Mouse (Mus musculus): ENCODE results near the gene Galntl6. TPM values are rescaled to one million over a fixed set of nuclear protein-coding genes. Genes with fewer than 3 reads are reported as not detected.

Gene Galntl6
- polyA plus RNA-seq, 1 experiment from 2014 or later: 0.21 TPM

GRCm38 (mm10) chr8:58217885-58218284, 694.6 kb downstream of the Galntl6 start:
- H3K9me3 ChIP-seq (replicated peaks; ENCODE audit: control insufficient read depth, low read length): no peaks in the 10 kb centered on the region
- H3K4me3 ChIP-seq (ENCODE audit: low read depth, low read length): no peak overlapping the region
- H3K36me3 ChIP-seq (ENCODE audit: control insufficient read depth, insufficient read depth, low read length): no peaks in the 10 kb centered on the region
- H3K9ac ChIP-seq (ENCODE audit: low read depth, low read length): no peak overlapping the region
- no peak for ATAC-seq (replicated peaks; ENCODE audit: insufficient number of reproducible peaks, low FRiP score, low TSS enrichment)
- no peaks in the 10 kb centered on the region for H3K27me3 ChIP-seq (ENCODE audit: control insufficient read depth, insufficient read depth, low read length)
- no peak overlapping the region for H3K27ac ChIP-seq (ENCODE audit: low read depth, low read length)
- H3K4me2 ChIP-seq: no peak overlapping the region
- H3K4me1 ChIP-seq (ENCODE audit: control insufficient read depth, insufficient read depth, low read length): no peaks in the 10 kb centered on the region
- 64% methylated on average over 8 of the region's 8 CpGs for WGBS (ENCODE audit: insufficient replicate concordance)

GRCm38 (mm10) chr8:58189694-58190093, 722.7 kb downstream of the Galntl6 start:
- no peak for ATAC-seq (replicated peaks; ENCODE audit: insufficient number of reproducible peaks, low FRiP score, low TSS enrichment)
- no peaks in the 10 kb centered on the region for H3K9me3 ChIP-seq (replicated peaks; ENCODE audit: control insufficient read depth, low read length)
- H3K4me2 ChIP-seq: no peak overlapping the region
- 71% methylated on average over 1 of the region's 1 CpGs for WGBS (ENCODE audit: insufficient replicate concordance)
- no peak overlapping the region for H3K9ac ChIP-seq (ENCODE audit: low read depth, low read length)
- no peak overlapping the region for H3K27ac ChIP-seq (ENCODE audit: low read depth, low read length)
- H3K4me3 ChIP-seq (ENCODE audit: low read depth, low read length): no peak overlapping the region
- H3K36me3 ChIP-seq (ENCODE audit: control insufficient read depth, insufficient read depth, low read length): no peaks in the 10 kb centered on the region
- H3K4me1 ChIP-seq (ENCODE audit: control insufficient read depth, insufficient read depth, low read length): no peaks in the 10 kb centered on the region
- no peaks in the 10 kb centered on the region for H3K27me3 ChIP-seq (ENCODE audit: control insufficient read depth, insufficient read depth, low read length)

GRCm38 (mm10) chr8:58146961-58147360, 765.5 kb downstream of the Galntl6 start:
- H3K4me2 ChIP-seq: no peak overlapping the region
- no peak overlapping the region for H3K4me3 ChIP-seq (ENCODE audit: low read depth, low read length)
- ATAC-seq (replicated peaks; ENCODE audit: insufficient number of reproducible peaks, low FRiP score, low TSS enrichment): no peak
- 36% methylated on average over 1 of the region's 1 CpGs for WGBS (ENCODE audit: insufficient replicate concordance)
- no peaks in the 10 kb centered on the region for H3K9me3 ChIP-seq (replicated peaks; ENCODE audit: control insufficient read depth, low read length)
- H3K4me1 ChIP-seq (ENCODE audit: control insufficient read depth, insufficient read depth, low read length): no peaks in the 10 kb centered on the region
- no peaks in the 10 kb centered on the region for H3K36me3 ChIP-seq (ENCODE audit: control insufficient read depth, insufficient read depth, low read length)
- H3K27ac ChIP-seq (ENCODE audit: low read depth, low read length): no peak overlapping the region
- no peak overlapping the region for H3K9ac ChIP-seq (ENCODE audit: low read depth, low read length)
- no peaks in the 10 kb centered on the region for H3K27me3 ChIP-seq (ENCODE audit: control insufficient read depth, insufficient read depth, low read length)

GRCm38 (mm10) chr8:58086733-58087132, 825.7 kb downstream of the Galntl6 start:
- WGBS (ENCODE audit: insufficient replicate concordance): 77% methylated on average over 4 of the region's 4 CpGs
- no peak for ATAC-seq (replicated peaks; ENCODE audit: insufficient number of reproducible peaks, low FRiP score, low TSS enrichment)

GRCm38 (mm10) chr8:58084931-58085330, 827.5 kb downstream of the Galntl6 start:
- Histone ChIP-seq H3K36me3 (ENCODE audit: control insufficient read depth, insufficient read depth, low read length) (no peaks in the 10 kb centered on the region), H3K27ac (ENCODE audit: low read depth, low read length) (no peak overlapping the region), H3K9me3 (replicated peaks; ENCODE audit: control insufficient read depth, low read length) (no peaks in the 10 kb centered on the region), H3K4me2 (no peak overlapping the region), H3K4me1 (ENCODE audit: control insufficient read depth, insufficient read depth, low read length) (no peaks in the 10 kb centered on the region), H3K27me3 (ENCODE audit: control insufficient read depth, insufficient read depth, low read length) (no peaks in the 10 kb centered on the region), H3K9ac (ENCODE audit: low read depth, low read length) (no peak overlapping the region), H3K4me3 (ENCODE audit: low read depth, low read length) (no peak overlapping the region)
- 78% methylated on average over 6 of the region's 6 CpGs for WGBS (ENCODE audit: insufficient replicate concordance)
- no peak for ATAC-seq (replicated peaks; ENCODE audit: insufficient number of reproducible peaks, low FRiP score, low TSS enrichment)

More at GRCm38 (mm10) chr8:58086733-58087132, 825.7 kb downstream of the Galntl6 start:
- no peak overlapping the region for H3K9ac ChIP-seq (ENCODE audit: low read depth, low read length)
- no peaks in the 10 kb centered on the region for H3K4me1 ChIP-seq (ENCODE audit: control insufficient read depth, insufficient read depth, low read length)
- no peaks in the 10 kb centered on the region for H3K27me3 ChIP-seq (ENCODE audit: control insufficient read depth, insufficient read depth, low read length)
- no peaks in the 10 kb centered on the region for H3K9me3 ChIP-seq (replicated peaks; ENCODE audit: control insufficient read depth, low read length)
- no peak overlapping the region for H3K4me3 ChIP-seq (ENCODE audit: low read depth, low read length)
- no peak overlapping the region for H3K4me2 ChIP-seq
- no peaks in the 10 kb centered on the region for H3K36me3 ChIP-seq (ENCODE audit: control insufficient read depth, insufficient read depth, low read length)
- no peak overlapping the region for H3K27ac ChIP-seq (ENCODE audit: low read depth, low read length)

- Histone ChIP-seq H3K4me2 (no peak overlapping the region), H3K9ac (ENCODE audit: low read depth, low read length) (no peak overlapping the region), H3K9me3 (replicated peaks; ENCODE audit: control insufficient read depth, low read length) (no peaks in the 10 kb centered on the region), H3K36me3 (ENCODE audit: control insufficient read depth, insufficient read depth, low read length) (no peaks in the 10 kb centered on the region), H3K4me3 (ENCODE audit: low read depth, low read length) (no peak overlapping the region), H3K4me1 (ENCODE audit: control insufficient read depth, insufficient read depth, low read length) (no peaks in the 10 kb centered on the region), H3K27ac (ENCODE audit: low read depth, low read length) (no peak overlapping the region), H3K27me3 (ENCODE audit: control insufficient read depth, insufficient read depth, low read length) (no peaks in the 10 kb centered on the region)
- ATAC-seq (replicated peaks; ENCODE audit: insufficient number of reproducible peaks, low FRiP score, low TSS enrichment): no peak
- 77% methylated on average over 5 of the region's 5 CpGs for WGBS (ENCODE audit: insufficient replicate concordance)
These were observed 830.7 kb downstream of the Galntl6 start for GRCm38 (mm10) chr8:58081715-58082114.

GRCm38 (mm10) chr8:58074611-58075010, 837.8 kb downstream of the Galntl6 start:
- no peaks in the 10 kb centered on the region for H3K36me3 ChIP-seq (ENCODE audit: control insufficient read depth, insufficient read depth, low read length)
- H3K9ac ChIP-seq (ENCODE audit: low read depth, low read length): no peak overlapping the region
- H3K4me3 ChIP-seq (ENCODE audit: low read depth, low read length): no peak overlapping the region
- H3K27me3 ChIP-seq (ENCODE audit: control insufficient read depth, insufficient read depth, low read length): no peaks in the 10 kb centered on the region
- no peak overlapping the region for H3K27ac ChIP-seq (ENCODE audit: low read depth, low read length)
- ATAC-seq (replicated peaks; ENCODE audit: insufficient number of reproducible peaks, low FRiP score, low TSS enrichment): no peak
- 83% methylated on average over 4 of the region's 4 CpGs for WGBS (ENCODE audit: insufficient replicate concordance)
- H3K9me3 ChIP-seq (replicated peaks; ENCODE audit: control insufficient read depth, low read length): no peaks in the 10 kb centered on the region
- H3K4me1 ChIP-seq (ENCODE audit: control insufficient read depth, insufficient read depth, low read length): no peaks in the 10 kb centered on the region
- no peak overlapping the region for H3K4me2 ChIP-seq

- Histone ChIP-seq H3K27ac (ENCODE audit: low read depth, low read length) (no peak overlapping the region), H3K27me3 (ENCODE audit: control insufficient read depth, insufficient read depth, low read length) (no peaks in the 10 kb centered on the region), H3K4me1 (ENCODE audit: control insufficient read depth, insufficient read depth, low read length) (no peaks in the 10 kb centered on the region), H3K9me3 (replicated peaks; ENCODE audit: control insufficient read depth, low read length) (no peaks in the 10 kb centered on the region), H3K9ac (ENCODE audit: low read depth, low read length) (no peak overlapping the region), H3K4me2 (no peak overlapping the region), H3K36me3 (ENCODE audit: control insufficient read depth, insufficient read depth, low read length) (no peaks in the 10 kb centered on the region), H3K4me3 (ENCODE audit: low read depth, low read length) (no peak overlapping the region)
- WGBS (ENCODE audit: insufficient replicate concordance): 75% methylated on average over 1 of the region's 1 CpGs
- no peak for ATAC-seq (replicated peaks; ENCODE audit: insufficient number of reproducible peaks, low FRiP score, low TSS enrichment)
These were observed 838.7 kb downstream of the Galntl6 start for GRCm38 (mm10) chr8:58073733-58074132.

GRCm38 (mm10) chr8:58032271-58032670, 880.2 kb downstream of the Galntl6 start:
- Histone ChIP-seq H3K9ac (ENCODE audit: low read depth, low read length) (no peak overlapping the region), H3K4me1 (ENCODE audit: control insufficient read depth, insufficient read depth, low read length) (no peaks in the 10 kb centered on the region), H3K27ac (ENCODE audit: low read depth, low read length) (no peak overlapping the region), H3K27me3 (ENCODE audit: control insufficient read depth, insufficient read depth, low read length) (no peaks in the 10 kb centered on the region), H3K4me2 (no peak overlapping the region), H3K4me3 (ENCODE audit: low read depth, low read length) (no peak overlapping the region), H3K9me3 (replicated peaks; ENCODE audit: control insufficient read depth, low read length) (no peaks in the 10 kb centered on the region), H3K36me3 (ENCODE audit: control insufficient read depth, insufficient read depth, low read length) (no peaks in the 10 kb centered on the region)
- no peak for ATAC-seq (replicated peaks; ENCODE audit: insufficient number of reproducible peaks, low FRiP score, low TSS enrichment)
- 78% methylated on average over 3 of the region's 3 CpGs for WGBS (ENCODE audit: insufficient replicate concordance)

Measured in heart, embryonic 11.5 days (tissue).